Mouse (Mus musculus): ENCODE data around the gene Fancm. TPM values are rescaled to one million over a fixed set of nuclear protein-coding genes. Genes with fewer than 3 reads are reported as not detected.

Gene Fancm
- polyA plus RNA-seq (2014; fragmentation: Nextera tagmentation; extraction: Ambion mirVana), result 12.1 and 13.2 TPM in 2 replicates

DNA sequence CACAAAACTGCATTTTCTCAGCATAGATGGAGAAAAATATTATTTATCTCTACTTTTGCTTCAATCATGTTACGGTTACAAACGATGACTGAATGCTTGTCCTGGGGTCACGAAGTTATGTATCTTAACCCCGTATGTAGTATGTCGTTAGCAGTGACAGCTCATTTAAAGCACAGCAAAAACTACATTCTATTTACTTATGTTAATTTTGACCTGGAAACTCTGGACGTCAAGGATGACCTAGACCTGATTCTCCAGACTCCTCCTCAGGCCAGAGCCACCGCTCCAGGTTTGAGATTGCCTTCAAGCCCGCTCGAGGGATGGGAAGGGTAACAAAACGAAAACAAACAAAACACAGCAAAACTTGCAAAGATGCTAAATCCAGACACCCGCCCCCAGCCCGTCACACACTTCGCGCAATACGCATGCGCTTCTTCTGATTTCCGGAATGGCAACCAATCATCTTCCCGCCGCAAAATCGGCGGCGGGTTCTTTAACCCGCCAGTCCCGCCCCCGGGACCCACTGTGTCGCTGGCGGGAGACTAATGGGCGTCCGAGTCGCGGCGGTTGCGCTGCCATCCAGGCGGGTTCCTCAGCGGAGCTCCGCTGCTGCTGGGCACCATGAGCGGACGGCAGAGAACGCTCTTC lies at the start of gene Fancm:
Fancm (plus strand) TSS at position 519 of the 648 bp plus-strand sequence.
- peak within 1 kb of the TSS; percentile 87 for H3K4me3 ChIP-seq (ENCODE audit: low read depth, low read length)
- no peaks in the 10 kb centered on the region for H3K9me3 ChIP-seq (ENCODE audit: control insufficient read depth, low read length)
- H3K4me1 ChIP-seq (replicated peaks; ENCODE audit: control insufficient read depth, insufficient read depth, low read length), result 0 out of 2 replicates have a peak, but pooled peaks cover 6% of the 10 kb centered on the region
- H3K36me3 ChIP-seq (ENCODE audit: control insufficient read depth, insufficient read depth, low read length), result no peaks in the 10 kb centered on the region
- peak within 1 kb of the TSS; percentile 80 for H3K9ac ChIP-seq (ENCODE audit: low read length)
- H3K27me3 ChIP-seq (ENCODE audit: control insufficient read depth, insufficient read depth, low read length), result no peaks in the 10 kb centered on the region
- peak within 1 kb of the TSS; percentile 67 for H3K4me2 ChIP-seq (ENCODE audit: low read depth, low read length, severe bottlenecking)
- DNase-seq (ENCODE audit: low spot score) (peak; percentile 91), ATAC-seq (replicated peaks; ENCODE audit: low FRiP score) (peak; percentile 42)
- WGBS, result 2% methylated on average over 39 of the region's 39 CpGs
- peak within 1 kb of the TSS; percentile 51; the same call in 1 of the 2 replicates for H3K27ac ChIP-seq (ENCODE audit: low read depth, low read length)

DNA sequence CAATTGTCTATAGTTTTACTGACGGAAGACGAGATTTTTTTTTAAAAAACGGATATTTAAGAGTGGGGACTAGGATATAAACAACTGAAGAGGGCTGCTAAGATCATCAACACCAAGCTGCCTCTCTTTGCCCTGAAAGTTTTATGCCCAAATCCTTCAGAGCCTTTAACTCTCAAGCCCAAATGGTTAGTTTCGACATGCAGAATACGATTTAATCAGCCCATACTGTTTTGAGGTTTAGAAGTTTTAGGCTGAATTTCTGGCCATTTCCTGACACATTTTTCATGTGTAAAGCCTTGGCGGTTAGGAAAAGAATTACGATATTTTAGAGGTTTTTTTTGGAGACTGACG lies 39.6 kb upstream of the Fancm start:
- Histone ChIP-seq H3K9me3 (ENCODE audit: control insufficient read depth, low read length) (no peaks in the 10 kb centered on the region), H3K4me3 (ENCODE audit: low read depth, low read length) (peak overlapping the region; percentile 62), H3K9ac (ENCODE audit: low read length) (peak overlapping the region; percentile 32; the same call in 1 of the 2 replicates), H3K4me1 (replicated peaks; ENCODE audit: control insufficient read depth, insufficient read depth, low read length) (0 out of 2 replicates have a peak, but pooled peaks cover 2% of the 10 kb centered on the region), H3K27ac (ENCODE audit: low read depth, low read length) (no peak overlapping the region), H3K36me3 (ENCODE audit: control insufficient read depth, insufficient read depth, low read length) (no peaks in the 10 kb centered on the region), H3K4me2 (ENCODE audit: low read depth, low read length, severe bottlenecking) (peak overlapping the region; percentile 57; the same call in 1 of the 2 replicates), H3K27me3 (ENCODE audit: control insufficient read depth, insufficient read depth, low read length) (no peaks in the 10 kb centered on the region)
- WGBS, result 50% methylated on average over 8 of the region's 8 CpGs
- ATAC-seq (replicated peaks; ENCODE audit: low FRiP score) (no peak; the same call in 1 of the 2 replicates), DNase-seq (ENCODE audit: low spot score) (no peak)

DNA sequence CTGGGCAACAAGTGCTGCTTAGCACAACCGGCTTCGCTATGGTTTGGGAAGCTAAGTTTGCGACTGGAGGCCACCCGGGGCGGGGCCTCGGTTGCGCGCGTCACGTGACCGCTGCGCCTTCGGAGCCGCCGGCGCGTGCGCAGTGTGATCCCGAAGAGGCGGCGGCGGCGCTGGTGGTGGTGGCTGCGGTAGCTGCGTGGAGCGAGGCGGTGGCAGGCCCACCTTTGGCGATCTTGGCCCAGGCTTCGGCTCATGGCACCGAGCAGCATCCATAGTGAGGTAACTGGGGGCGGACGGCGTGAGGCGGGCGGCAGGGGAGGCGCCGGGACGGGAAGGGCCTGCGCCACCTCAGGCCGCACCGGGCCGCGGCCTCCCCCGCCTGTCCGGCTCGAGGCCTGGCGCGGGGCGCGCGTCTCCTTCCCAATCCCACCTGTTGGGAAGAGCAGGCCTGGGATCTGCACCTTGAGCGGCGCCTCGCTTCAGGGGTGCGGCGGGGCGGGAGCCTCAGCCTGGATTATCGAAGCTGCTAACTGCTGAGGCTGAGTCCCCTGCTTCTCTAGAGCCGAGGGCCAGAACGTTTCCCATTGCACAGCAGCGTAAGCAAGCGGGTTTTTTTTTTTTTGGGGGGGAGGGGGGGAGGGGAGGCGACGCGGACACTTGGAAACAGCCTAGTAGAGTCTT lies 39.1 kb upstream of the Fancm start, which contains the start of gene Prpf39:
Prpf39 (plus strand) TSS at position 144 of the 681 bp plus-strand sequence.
- H3K4me2 ChIP-seq (ENCODE audit: low read depth, low read length, severe bottlenecking), result peak within 1 kb of the TSS; percentile 57
- peak within 1 kb of the TSS; percentile 76 for H3K9ac ChIP-seq (ENCODE audit: low read length)
- H3K9me3 ChIP-seq (ENCODE audit: control insufficient read depth, low read length), result no peaks in the 10 kb centered on the region
- no peaks in the 10 kb centered on the region for H3K36me3 ChIP-seq (ENCODE audit: control insufficient read depth, insufficient read depth, low read length)
- H3K27ac ChIP-seq (ENCODE audit: low read depth, low read length), result peak within 1 kb of the TSS; percentile 31
- WGBS, result under 1% methylated on average over 63 of the region's 65 CpGs
- no peaks in the 10 kb centered on the region for H3K27me3 ChIP-seq (ENCODE audit: control insufficient read depth, insufficient read depth, low read length)
- ATAC-seq (replicated peaks; ENCODE audit: low FRiP score), result peak; percentile 96
- 0 out of 2 replicates have a peak, but pooled peaks cover 2% of the 10 kb centered on the region for H3K4me1 ChIP-seq (replicated peaks; ENCODE audit: control insufficient read depth, insufficient read depth, low read length)
- peak within 1 kb of the TSS; percentile 62 for H3K4me3 ChIP-seq (ENCODE audit: low read depth, low read length)
- DNase-seq (ENCODE audit: low spot score), result peak; percentile 93

DNA sequence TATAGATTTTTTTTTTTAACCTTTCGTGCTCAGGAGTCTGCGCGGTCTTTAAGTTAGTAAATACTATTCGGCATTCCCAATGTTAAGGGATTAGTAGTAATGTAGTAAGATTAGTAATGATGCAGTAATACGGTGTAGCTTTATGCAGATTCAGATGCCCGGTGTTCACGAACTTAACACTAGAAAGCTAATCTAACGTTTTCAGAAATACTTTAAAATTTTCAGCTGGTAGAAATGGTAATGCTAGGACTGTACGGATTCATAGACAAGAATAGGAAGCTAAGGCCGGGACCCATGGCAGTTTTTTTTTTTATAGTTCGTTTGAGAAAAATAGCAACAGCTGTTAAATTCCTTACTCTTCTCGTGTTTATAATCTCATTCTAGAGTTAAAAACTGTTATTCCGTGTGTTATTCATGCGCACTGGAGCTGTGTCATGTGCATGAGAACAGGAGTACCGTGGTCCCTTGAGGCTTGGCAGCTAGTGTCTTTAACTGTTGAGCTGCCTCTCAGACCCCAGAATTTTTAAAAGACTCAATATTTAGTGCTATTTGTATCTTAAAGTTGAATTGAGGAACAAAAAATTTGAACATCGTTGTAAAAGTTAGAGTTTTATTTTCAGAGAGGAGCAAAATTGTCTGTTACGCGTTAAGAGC lies 38.4 kb upstream of the Fancm start:
- Histone ChIP-seq H3K9ac (ENCODE audit: low read length) (peak overlapping the region; percentile 76), H3K4me2 (ENCODE audit: low read depth, low read length, severe bottlenecking) (peak overlapping the region; percentile 57), H3K36me3 (ENCODE audit: control insufficient read depth, insufficient read depth, low read length) (no peaks in the 10 kb centered on the region), H3K4me3 (ENCODE audit: low read depth, low read length) (peak overlapping the region; percentile 62), H3K9me3 (ENCODE audit: control insufficient read depth, low read length) (no peaks in the 10 kb centered on the region), H3K4me1 (replicated peaks; ENCODE audit: control insufficient read depth, insufficient read depth, low read length) (0 out of 2 replicates have a peak, but pooled peaks cover 2% of the 10 kb centered on the region), H3K27me3 (ENCODE audit: control insufficient read depth, insufficient read depth, low read length) (no peaks in the 10 kb centered on the region), H3K27ac (ENCODE audit: low read depth, low read length) (no peak overlapping the region)
- DNase-seq (ENCODE audit: low spot score) (no peak), ATAC-seq (replicated peaks; ENCODE audit: low FRiP score) (no peak)
- 22% methylated on average over 18 of the region's 18 CpGs for WGBS

DNA sequence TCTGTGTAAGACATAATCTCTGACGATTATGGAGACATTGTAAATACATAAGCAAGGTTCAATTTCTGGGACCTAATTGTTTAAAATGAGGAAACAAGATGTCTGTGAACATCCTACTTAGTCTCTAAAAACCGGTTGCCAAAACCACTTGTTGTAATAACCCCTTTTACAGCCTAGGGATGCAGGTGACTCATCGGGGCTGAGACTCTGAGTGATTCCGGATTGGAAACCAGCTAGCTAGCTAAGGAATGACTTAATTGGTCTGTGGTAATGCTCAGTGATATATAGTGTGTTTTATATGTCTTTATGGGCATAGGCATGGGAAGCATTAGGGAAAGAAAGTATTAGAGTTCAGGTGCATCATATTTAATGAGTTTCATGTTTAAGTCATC lies 37.9 kb upstream of the Fancm start:
- 60% methylated on average over 4 of the region's 4 CpGs for WGBS
- Histone ChIP-seq H3K9me3 (ENCODE audit: control insufficient read depth, low read length) (no peaks in the 10 kb centered on the region), H3K9ac (ENCODE audit: low read length) (no peak overlapping the region), H3K36me3 (ENCODE audit: control insufficient read depth, insufficient read depth, low read length) (no peaks in the 10 kb centered on the region), H3K4me1 (replicated peaks; ENCODE audit: control insufficient read depth, insufficient read depth, low read length) (0 out of 2 replicates have a peak, but pooled peaks cover 2% of the 10 kb centered on the region), H3K4me3 (ENCODE audit: low read depth, low read length) (peak overlapping the region; percentile 62), H3K27me3 (ENCODE audit: control insufficient read depth, insufficient read depth, low read length) (no peaks in the 10 kb centered on the region), H3K27ac (ENCODE audit: low read depth, low read length) (no peak overlapping the region), H3K4me2 (ENCODE audit: low read depth, low read length, severe bottlenecking) (peak overlapping the region; percentile 57)
- DNase-seq (ENCODE audit: low spot score) (no peak), ATAC-seq (replicated peaks; ENCODE audit: low FRiP score) (no peak)

DNA sequence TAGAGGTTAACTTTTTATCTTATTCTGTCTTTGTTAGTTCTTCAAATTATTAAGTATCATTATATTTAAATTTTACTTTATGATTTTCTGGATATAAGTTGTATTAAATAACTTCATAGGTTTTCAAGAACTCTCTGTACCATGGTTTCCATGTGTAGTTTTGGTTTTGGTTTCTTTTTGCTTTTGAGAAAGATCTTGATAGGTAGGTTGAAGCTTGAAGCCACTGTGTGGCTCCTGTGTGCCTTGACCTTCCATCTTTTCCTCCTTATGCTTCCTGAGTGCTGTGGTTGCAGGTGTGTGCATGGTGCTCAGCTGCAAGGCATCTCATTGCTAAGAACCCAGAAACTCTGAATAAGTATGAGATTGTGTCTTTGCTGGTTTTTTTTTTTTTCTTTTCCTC lies 26.6 kb upstream of the Fancm start:
- no peak overlapping the region for H3K4me2 ChIP-seq (ENCODE audit: low read depth, low read length, severe bottlenecking)
- no peak overlapping the region for H3K9ac ChIP-seq (ENCODE audit: low read length)
- no peaks in the 10 kb centered on the region; the same call in 1 of the 2 replicates for H3K36me3 ChIP-seq (ENCODE audit: control insufficient read depth, insufficient read depth, low read length)
- no peaks in the 10 kb centered on the region for H3K27me3 ChIP-seq (ENCODE audit: control insufficient read depth, insufficient read depth, low read length)
- ATAC-seq (replicated peaks; ENCODE audit: low FRiP score) (no peak), DNase-seq (ENCODE audit: low spot score) (no peak)
- no peaks in the 10 kb centered on the region for H3K9me3 ChIP-seq (ENCODE audit: control insufficient read depth, low read length)
- no peaks in the 10 kb centered on the region for H3K4me1 ChIP-seq (replicated peaks; ENCODE audit: control insufficient read depth, insufficient read depth, low read length)
- H3K27ac ChIP-seq (ENCODE audit: low read depth, low read length), result no peak overlapping the region
- H3K4me3 ChIP-seq (ENCODE audit: low read depth, low read length), result no peak overlapping the region

DNA sequence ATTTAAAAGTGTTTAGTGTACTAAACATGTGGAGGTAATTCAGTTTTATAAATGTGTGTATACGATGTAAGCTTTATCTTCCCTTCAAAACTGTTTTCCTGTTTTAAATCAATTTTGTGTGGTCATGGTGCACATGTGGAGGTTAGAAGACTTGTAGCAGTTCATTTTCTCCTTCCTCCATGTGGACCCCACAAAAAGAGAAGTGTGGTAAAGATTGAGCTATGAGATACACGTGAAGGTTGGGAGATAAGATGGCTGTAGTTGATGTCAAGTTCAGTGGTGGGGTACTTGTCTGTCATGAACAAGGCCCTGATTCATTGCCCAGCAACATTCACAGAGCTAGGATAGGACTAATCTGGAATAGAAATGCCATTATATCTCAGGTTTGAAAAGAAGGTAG lies 17.2 kb upstream of the Fancm start:
- H3K4me3 ChIP-seq (ENCODE audit: low read depth, low read length), result no peak overlapping the region
- WGBS, result 85% methylated on average over 2 of the region's 2 CpGs
- no peaks in the 10 kb centered on the region for H3K9me3 ChIP-seq (ENCODE audit: control insufficient read depth, low read length)
- H3K27me3 ChIP-seq (ENCODE audit: control insufficient read depth, insufficient read depth, low read length), result no peaks in the 10 kb centered on the region
- ATAC-seq (replicated peaks; ENCODE audit: low FRiP score) (no peak), DNase-seq (ENCODE audit: low spot score) (no peak)
- no peak overlapping the region for H3K9ac ChIP-seq (ENCODE audit: low read length)
- H3K36me3 ChIP-seq (ENCODE audit: control insufficient read depth, insufficient read depth, low read length), result no peaks in the 10 kb centered on the region; the same call in 1 of the 2 replicates
- no peak overlapping the region for H3K4me2 ChIP-seq (ENCODE audit: low read depth, low read length, severe bottlenecking)
- no peaks in the 10 kb centered on the region for H3K4me1 ChIP-seq (replicated peaks; ENCODE audit: control insufficient read depth, insufficient read depth, low read length)
- H3K27ac ChIP-seq (ENCODE audit: low read depth, low read length), result no peak overlapping the region

DNA sequence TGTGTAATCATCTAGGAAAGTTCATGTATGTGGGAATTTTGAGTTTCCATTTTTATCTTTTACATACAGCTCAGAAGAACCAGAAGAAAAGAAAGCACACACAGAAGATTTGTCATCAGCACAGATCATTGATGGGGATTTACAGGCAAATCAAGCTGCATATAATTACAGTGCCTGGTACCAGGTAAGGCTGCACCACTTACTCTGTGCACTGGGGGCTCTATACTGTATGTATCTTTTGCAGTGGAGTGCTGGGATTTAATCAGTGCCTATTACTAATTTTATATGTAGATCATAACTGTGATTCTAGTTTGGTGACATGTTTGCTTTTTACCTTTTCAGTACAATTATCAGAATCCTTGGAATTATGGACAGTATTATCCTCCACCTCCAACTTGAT lies 14.3 kb upstream of the Fancm start:
- no peak for DNase-seq (ENCODE audit: low spot score)
- Histone ChIP-seq H3K4me1 (replicated peaks; ENCODE audit: control insufficient read depth, insufficient read depth, low read length) (no peaks in the 10 kb centered on the region), H3K9me3 (ENCODE audit: control insufficient read depth, low read length) (no peaks in the 10 kb centered on the region), H3K4me3 (ENCODE audit: low read depth, low read length) (no peak overlapping the region), H3K36me3 (ENCODE audit: control insufficient read depth, insufficient read depth, low read length) (peaks cover 4% of the 10 kb centered on the region; the same call in 1 of the 2 replicates), H3K4me2 (ENCODE audit: low read depth, low read length, severe bottlenecking) (no peak overlapping the region), H3K27me3 (ENCODE audit: control insufficient read depth, insufficient read depth, low read length) (no peaks in the 10 kb centered on the region), H3K27ac (ENCODE audit: low read depth, low read length) (no peak overlapping the region), H3K9ac (ENCODE audit: low read length) (no peak overlapping the region)
- no peak for ATAC-seq (replicated peaks; ENCODE audit: low FRiP score)
